Mouse (Mus musculus): Measurements from ENCODE around the gene Rpl27.
"Not testable (repeated sequence)": the region's sequence is repeated elsewhere in the genome, so short reads cannot be mapped to it uniquely, and the experiment has no call there.

The Rpl27 gene

GRCm38 (mm10) chr11:101469155-101469554, 27.1 kb downstream of the Rpl27 start:
- DNase-seq: no peak

- DNase-seq: no peak
Measured at GRCm38 (mm10) chr11:101470206-101470605, 28.1 kb downstream of the Rpl27 start.

- no peak for DNase-seq
Measured at GRCm38 (mm10) chr11:101471926-101472325, 29.8 kb downstream of the Rpl27 start.

- DNase-seq: no peak
Measured at GRCm38 (mm10) chr11:101472336-101472735, 30.2 kb downstream of the Rpl27 start.

GRCm38 (mm10) chr11:101473686-101474085, 31.6 kb downstream of the Rpl27 start:
- not testable (repeated sequence) for DNase-seq

GRCm38 (mm10) chr11:101474298-101474697, 32.2 kb downstream of the Rpl27 start:
- DNase-seq: peak; percentile 57

- not testable (repeated sequence) for DNase-seq
Measured at GRCm38 (mm10) chr11:101476361-101476760, 34.3 kb downstream of the Rpl27 start.

GRCm38 (mm10) chr11:101477194-101477551, 35.1 kb downstream of the Rpl27 start:
- no peak for DNase-seq

GRCm38 (mm10) chr11:101477552-101478211, 35.6 kb downstream of the Rpl27 start:
- no peak for DNase-seq

- DNase-seq: no peak
Measured at GRCm38 (mm10) chr11:101479171-101479635, 37.1 kb downstream of the Rpl27 start.

GRCm38 (mm10) chr11:101480912-101481311, 38.8 kb downstream of the Rpl27 start:
- no peak for DNase-seq

- DNase-seq: peak; percentile 17
Measured at GRCm38 (mm10) chr11:101483804-101484203, 41.7 kb downstream of the Rpl27 start.

- DNase-seq: no peak
Measured at GRCm38 (mm10) chr11:101484245-101484644, 42.1 kb downstream of the Rpl27 start.

- no peak for DNase-seq
Measured at GRCm38 (mm10) chr11:101484814-101485213, 42.7 kb downstream of the Rpl27 start.

GRCm38 (mm10) chr11:101485509-101486028, 43.5 kb downstream of the Rpl27 start:
- DNase-seq: no peak

- DNase-seq: no peak
Measured at GRCm38 (mm10) chr11:101486126-101486525, 44.0 kb downstream of the Rpl27 start.
